In genomic region chr6:33098903-33099302, GRCm38 (mm10) we compare ENCODE assay signal across 17 mouse cellular contexts. TPM values are rescaled to one million over a fixed set of nuclear protein-coding genes. Genes with fewer than 3 reads are reported as not detected.
DNase-seq lines count a peak whose midpoint lies in the region; ATAC-seq and TF ChIP-seq lines count a peak whose summit lies in the region.
"Had no signal": no experiment of that assay in that cellular context is flagged by ENCODE, and none has a peak within 500 bp of the region (broad histone marks: within the 10 kb centered on the region; RNA-seq: fewer than 3 reads in every experiment).

No protein-coding gene starts in this region.

- no peaks in the 10 kb centered on the region for H3K9me3 ChIP-seq in hindbrain, embryonic 15.5 days
- H3K9me3 ChIP-seq in hindbrain, embryonic 10.5 days, result no peaks in the 10 kb centered on the region
- H3K9me3 ChIP-seq in midbrain, postnatal 0 days (ENCODE audit: low read length), result no peaks in the 10 kb centered on the region
- H3K9me3 ChIP-seq in midbrain, embryonic 11.5 days (ENCODE audit: control insufficient read depth, low read length), result no peaks in the 10 kb centered on the region
- H3K9me3 ChIP-seq: embryonic facial prominence, embryonic 12.5 days; limb, embryonic 13.5 days; neural tube, embryonic 13.5 days had no signal

- no peak for DNase-seq in hindbrain, embryonic 10.5 days (ENCODE audit: low spot score)
- peak; percentile 83 for DNase-seq in midbrain, postnatal 0 days (ENCODE audit: low spot score)
- no peak for DNase-seq in midbrain, embryonic 11.5 days (ENCODE audit: low spot score, missing footprints)
- DNase-seq in cerebellum, adult 8-10 months, result peak; percentile 79
- no peak for DNase-seq in thymus, adult 2 months
- DNase-seq in right cerebral cortex, postnatal 36 days (ENCODE audit: low spot score in 2 of 2), result no peak
- DNase-seq: gastrocnemius, postnatal 14 days; kidney, adult 9 months; right cerebral cortex, postnatal 14 days; thymus, postnatal 14 days had no signal

- no peaks in the 10 kb centered on the region for H3K27me3 ChIP-seq in hindbrain, embryonic 15.5 days
- H3K27me3 ChIP-seq in hindbrain, embryonic 10.5 days (ENCODE audit: insufficient read depth, poor library complexity, severe bottlenecking), result no peaks in the 10 kb centered on the region
- H3K27me3 ChIP-seq in midbrain, postnatal 0 days (ENCODE audit: insufficient read depth, low read length), result no peaks in the 10 kb centered on the region
- no peaks in the 10 kb centered on the region for H3K27me3 ChIP-seq in midbrain, embryonic 11.5 days (ENCODE audit: control insufficient read depth, insufficient read depth, low read length)
- H3K27me3 ChIP-seq in thymus, adult 2 months (ENCODE audit: control insufficient read depth, insufficient read depth, low read length), result no peaks in the 10 kb centered on the region
- H3K27me3 ChIP-seq: embryonic facial prominence, embryonic 12.5 days; limb, embryonic 13.5 days; neural tube, embryonic 13.5 days had no signal

- peaks cover 13% of the 10 kb centered on the region for H3K4me1 ChIP-seq in hindbrain, embryonic 15.5 days (replicated peaks)
- peaks cover 9% of the 10 kb centered on the region for H3K4me1 ChIP-seq in hindbrain, embryonic 10.5 days (replicated peaks)
- H3K4me1 ChIP-seq in midbrain, postnatal 0 days (ENCODE audit: insufficient read depth, low read length), result 0 out of 2 replicates have a peak, but pooled peaks cover 5% of the 10 kb centered on the region
- H3K4me1 ChIP-seq in midbrain, embryonic 11.5 days (ENCODE audit: control insufficient read depth, insufficient read depth, low read length), result no peaks in the 10 kb centered on the region
- no peaks in the 10 kb centered on the region for H3K4me1 ChIP-seq in thymus, adult 2 months (replicated peaks; ENCODE audit: control insufficient read depth, insufficient read depth, low read length)

- no peak overlapping the region for H3K27ac ChIP-seq in hindbrain, embryonic 15.5 days (replicated peaks)
- H3K27ac ChIP-seq in hindbrain, embryonic 10.5 days, result no peak overlapping the region
- H3K27ac ChIP-seq in midbrain, postnatal 0 days (ENCODE audit: low read depth, low read length), result no peak overlapping the region
- no peak overlapping the region for H3K27ac ChIP-seq in midbrain, embryonic 11.5 days (ENCODE audit: low read depth, low read length)
- H3K27ac ChIP-seq in thymus, adult 2 months (ENCODE audit: control insufficient read depth, insufficient read depth, low read length), result no peak overlapping the region
- H3K27ac ChIP-seq: embryonic facial prominence, embryonic 12.5 days; limb, embryonic 13.5 days; liver, embryonic 14.5 days; neural tube, embryonic 13.5 days; stomach, postnatal 0 days had no signal

- H3K36me3 ChIP-seq in hindbrain, embryonic 15.5 days, result no peaks in the 10 kb centered on the region
- no peaks in the 10 kb centered on the region for H3K36me3 ChIP-seq in hindbrain, embryonic 10.5 days
- H3K36me3 ChIP-seq in midbrain, postnatal 0 days (ENCODE audit: insufficient read depth, low read length), result no peaks in the 10 kb centered on the region
- no peaks in the 10 kb centered on the region for H3K36me3 ChIP-seq in midbrain, embryonic 11.5 days (ENCODE audit: control insufficient read depth, insufficient read depth, low read length)
- H3K36me3 ChIP-seq in thymus, adult 2 months (ENCODE audit: control insufficient read depth, insufficient read depth, low read length), result no peaks in the 10 kb centered on the region
- H3K36me3 ChIP-seq: embryonic facial prominence, embryonic 12.5 days; limb, embryonic 13.5 days; neural tube, embryonic 13.5 days had no signal

- TF ChIP-seq CTCF in midbrain, postnatal 0 days (IDR thresholded peaks at IDR 0.05), result no peak
- TF ChIP-seq CTCF in thymus, adult 2 months (IDR thresholded peaks at IDR 0.05; ENCODE audit: borderline replicate concordance, control insufficient read depth, extremely low read depth, insufficient read depth, low read length, poor library complexity), result no peak

- 0 out of 2 replicates have a peak, but pooled peaks have one; percentile 23 for ATAC-seq in hindbrain, embryonic 15.5 days (ENCODE audit: low FRiP score, low read depth)
- ATAC-seq in midbrain, postnatal 0 days (ENCODE audit: low FRiP score), result no peak
- no peak for ATAC-seq in midbrain, embryonic 11.5 days (ENCODE audit: low FRiP score)
- ATAC-seq: lung, postnatal 0 days had no signal

- no peak overlapping the region for H3K9ac ChIP-seq in hindbrain, embryonic 15.5 days
- no peak overlapping the region for H3K9ac ChIP-seq in midbrain, postnatal 0 days (replicated peaks; ENCODE audit: low read length, poor library complexity, severe bottlenecking)
- no peak overlapping the region for H3K9ac ChIP-seq in midbrain, embryonic 11.5 days (ENCODE audit: low read length)
- H3K9ac ChIP-seq: embryonic facial prominence, embryonic 12.5 days; limb, embryonic 13.5 days; liver, embryonic 14.5 days; neural tube, embryonic 13.5 days had no signal

- no peak overlapping the region for H3K4me3 ChIP-seq in hindbrain, embryonic 15.5 days
- no peak overlapping the region for H3K4me3 ChIP-seq in hindbrain, embryonic 10.5 days
- no peak overlapping the region for H3K4me3 ChIP-seq in midbrain, postnatal 0 days (ENCODE audit: low read depth, low read length)
- no peak overlapping the region for H3K4me3 ChIP-seq in midbrain, embryonic 11.5 days (ENCODE audit: low read depth, low read length)
- no peak overlapping the region for H3K4me3 ChIP-seq in thymus, adult 2 months (ENCODE audit: control insufficient read depth, insufficient read depth, low read length)
- H3K4me3 ChIP-seq: embryonic facial prominence, embryonic 12.5 days; limb, embryonic 13.5 days; neural tube, embryonic 13.5 days had no signal

- 69% methylated on average over 4 of the region's 4 CpGs for WGBS in hindbrain, embryonic 15.5 days
- 89% methylated on average over 4 of the region's 4 CpGs for WGBS in hindbrain, embryonic 10.5 days
- WGBS in midbrain, postnatal 0 days, result 78% methylated on average over 4 of the region's 4 CpGs
- WGBS in midbrain, embryonic 11.5 days, result 86% methylated on average over 4 of the region's 4 CpGs
- WGBS in thymus, adult 2 months, result 93% methylated on average over 4 of the region's 4 CpGs

- H3K4me2 ChIP-seq in hindbrain, embryonic 15.5 days, result no peak overlapping the region
- no peak overlapping the region for H3K4me2 ChIP-seq in midbrain, postnatal 0 days (ENCODE audit: low read depth, low read length, poor library complexity, severe bottlenecking)
- H3K4me2 ChIP-seq in midbrain, embryonic 11.5 days, result no peak overlapping the region
- H3K4me2 ChIP-seq: embryonic facial prominence, embryonic 12.5 days; limb, embryonic 13.5 days; neural tube, embryonic 13.5 days had no signal

- TF ChIP-seq POLR2A in thymus, adult 2 months (IDR thresholded peaks at IDR 0.05; ENCODE audit: control insufficient read depth, extremely low read depth, insufficient read depth, low read length, poor library complexity), result no peak

RNA-seq across cellular contexts. Expression of gene Chchd3, which starts 38.8 kb away (rescaled TPM):
- 112 and 121 TPM in 2 replicates for polyA plus RNA-seq in hindbrain, embryonic 15.5 days (2015; fragmentation: Nextera tagmentation; extraction: Ambion mirVana)
- 131 and 132 TPM in 2 replicates for polyA plus RNA-seq in hindbrain, embryonic 10.5 days (2016; fragmentation: Nextera tagmentation; extraction: Ambion mirVana)
- total RNA-seq in midbrain, postnatal 0 days (2014; rRNA removed), result 77.8 and 93.5 TPM in 2 replicates
- 107 and 115 TPM in 2 replicates for polyA plus RNA-seq in midbrain, postnatal 0 days (2015; fragmentation: Nextera tagmentation; extraction: Ambion mirVana)
- polyA plus RNA-seq in midbrain, embryonic 11.5 days (2014; fragmentation: Nextera tagmentation; extraction: Ambion mirVana), result 133 and 134 TPM in 2 replicates
- polyA plus RNA-seq in thymus, adult 2 months (2012; rRNA removed), result 68.9 and 81.0 TPM in 2 replicates

Comparison
In these comparisons a context has a peak if more than half of its experiments do, and no peak if none do; other contexts are left out.
1. DNase-seq: peak in midbrain, postnatal 0 days (single experiment) and cerebellum, adult 8-10 months (single experiment); none in hindbrain, embryonic 10.5 days (single experiment), midbrain, embryonic 11.5 days (single experiment), thymus, adult 2 months (single experiment) and right cerebral cortex, postnatal 36 days (0 of 2).